26 mouse cellular contexts compared by ENCODE assay signal in genomic region chr14:30113392-30114108, GRCm38 (mm10).
DNase-seq lines count a peak whose midpoint lies in the region; ATAC-seq lines count a peak whose summit lies in the region.
"Had no signal": no experiment of that assay in that cellular context is flagged by ENCODE, and none has a peak within 500 bp of the region (broad histone marks: within the 10 kb centered on the region; RNA-seq: fewer than 3 reads in every experiment).

No protein-coding gene starts in this region.

- peaks cover 35% of the 10 kb centered on the region; the same call in 1 of the 2 replicates for H3K36me3 ChIP-seq in heart, embryonic 10.5 days
- no peaks in the 10 kb centered on the region for H3K36me3 ChIP-seq in heart, embryonic 15.5 days
- no peaks in the 10 kb centered on the region for H3K36me3 ChIP-seq in intestine, embryonic 16.5 days (ENCODE audit: control insufficient read depth, insufficient read depth, low read length)
- H3K36me3 ChIP-seq: hindbrain, embryonic 10.5 days had no signal

- 0 out of 2 replicates have a peak, but pooled peaks have one; percentile 51 for ATAC-seq in heart, embryonic 15.5 days (replicated peaks; ENCODE audit: insufficient number of reproducible peaks, insufficient read depth, low FRiP score, low read depth)
- ATAC-seq in intestine, embryonic 16.5 days: peak; percentile 38; the same call in 1 of the 2 replicates
- ATAC-seq: forebrain, embryonic 13.5 days had no signal

- H3K4me2 ChIP-seq in heart, embryonic 15.5 days: no peak overlapping the region
- no peak overlapping the region for H3K4me2 ChIP-seq in intestine, embryonic 16.5 days (ENCODE audit: low read depth, low read length)
- H3K4me2 ChIP-seq: forebrain, embryonic 13.5 days; hindbrain, embryonic 15.5 days; lung, embryonic 14.5 days had no signal

- intact Hi-C loops in heart, postnatal 14 days (cut with DNase I): no loop called here

- peaks cover 9% of the 10 kb centered on the region for H3K4me1 ChIP-seq in heart, embryonic 10.5 days
- H3K4me1 ChIP-seq in heart, embryonic 15.5 days (replicated peaks): peaks cover 17% of the 10 kb centered on the region
- no peaks in the 10 kb centered on the region for H3K4me1 ChIP-seq in intestine, embryonic 16.5 days (ENCODE audit: control insufficient read depth, insufficient read depth, low read length)
- H3K4me1 ChIP-seq: hindbrain, embryonic 15.5 days had no signal

- no peak overlapping the region for H3K4me3 ChIP-seq in heart, embryonic 10.5 days
- H3K4me3 ChIP-seq in heart, embryonic 15.5 days: no peak overlapping the region
- H3K4me3 ChIP-seq in intestine, embryonic 16.5 days (ENCODE audit: low read length): no peak overlapping the region
- H3K4me3 ChIP-seq: forebrain, embryonic 13.5 days; hindbrain, embryonic 10.5 days; hindbrain, embryonic 15.5 days had no signal

- no peak overlapping the region for H3K9ac ChIP-seq in heart, embryonic 15.5 days
- H3K9ac ChIP-seq in intestine, embryonic 16.5 days (ENCODE audit: low read depth, low read length): no peak overlapping the region
- H3K9ac ChIP-seq: forebrain, embryonic 13.5 days; hindbrain, embryonic 15.5 days; liver, embryonic 14.5 days; lung, embryonic 14.5 days had no signal

- WGBS in heart, embryonic 10.5 days: 45% methylated on average over 9 of the region's 9 CpGs
- WGBS in heart, embryonic 15.5 days: 41% methylated on average over 9 of the region's 9 CpGs
- WGBS in intestine, embryonic 16.5 days: 36% methylated on average over 9 of the region's 9 CpGs

- DNase-seq in heart, embryonic 10.5 days (ENCODE audit: low spot score): no peak
- DNase-seq in heart, postnatal 14 days: no peak
- DNase-seq in heart, adult 8-10 months (ENCODE audit: low spot score): no peak
- peak; percentile 4 for DNase-seq in NIH3T3 (ENCODE audit: low read depth)
- no peak for DNase-seq in adrenal gland, postnatal 10 days
- no peak for DNase-seq in c-Kit-positive CD71-positive TER-119-positive erythroid progenitor cells, embryonic 14.5 days (ENCODE audit: low spot score)
- DNase-seq: adrenal gland, postnatal 36 days; cerebellum, adult 11 months; cerebellum, adult 9-10 months; cerebellum, postnatal 36 days; kidney, adult 9 months; kidney, postnatal 10 days; layer of hippocampus, postnatal 36 days; liver; lung, embryonic 14.5 days; lung, postnatal 14 days; midbrain, embryonic 14.5 days; retina, postnatal 1 day; right cerebral cortex, postnatal 14 days; thymus, postnatal 14 days had no signal

- H3K27me3 ChIP-seq in heart, embryonic 10.5 days (ENCODE audit: insufficient read depth, poor library complexity, severe bottlenecking): no peaks in the 10 kb centered on the region
- H3K27me3 ChIP-seq in heart, embryonic 15.5 days: no peaks in the 10 kb centered on the region
- no peaks in the 10 kb centered on the region for H3K27me3 ChIP-seq in intestine, embryonic 16.5 days (replicated peaks; ENCODE audit: control insufficient read depth, insufficient read depth, low read length)
- H3K27me3 ChIP-seq: forebrain, embryonic 13.5 days; hindbrain, embryonic 15.5 days had no signal

- 0 out of 2 replicates have a peak overlapping the region, but pooled peaks have one; percentile 2 for H3K27ac ChIP-seq in heart, embryonic 10.5 days
- peak overlapping the region; percentile 54; the same call in 1 of the 2 replicates for H3K27ac ChIP-seq in heart, embryonic 15.5 days
- no peak overlapping the region for H3K27ac ChIP-seq in intestine, embryonic 16.5 days (ENCODE audit: low read length)
- H3K27ac ChIP-seq: forebrain, embryonic 13.5 days; hindbrain, embryonic 10.5 days; hindbrain, embryonic 15.5 days; liver, embryonic 14.5 days had no signal

- H3K9me3 ChIP-seq in heart, embryonic 10.5 days: no peaks in the 10 kb centered on the region
- no peaks in the 10 kb centered on the region for H3K9me3 ChIP-seq in heart, embryonic 15.5 days (replicated peaks)
- H3K9me3 ChIP-seq in intestine, embryonic 16.5 days (ENCODE audit: control insufficient read depth, low read length): no peaks in the 10 kb centered on the region
- H3K9me3 ChIP-seq: forebrain, embryonic 13.5 days; hindbrain, embryonic 10.5 days; hindbrain, embryonic 15.5 days had no signal
